Mouse (Mus musculus) thymus, adult 2 months (tissue): ENCODE data around the gene Tmem121.

Source experiments
- CTCF ChIP-seq: fragments of 200-500 bp; IDR thresholded peaks from 2 replicates; pipeline ENCODE4 v1.5.1; 2012; ENCODE audit warnings: mild to moderate bottlenecking, control low read depth, low read length, moderate library complexity, borderline replicate concordance; ENCODE audit not compliant: control insufficient read depth, poor library complexity, insufficient read depth; ENCODE audit errors: extremely low read depth
- POLR2A ChIP-seq: fragments of 200-500 bp; IDR thresholded peaks from 2 replicates; pipeline ENCODE4 v1.6.1; 2012; ENCODE audit warnings: mild to moderate bottlenecking, low read length, control low read depth, moderate library complexity; ENCODE audit not compliant: control insufficient read depth, poor library complexity, insufficient read depth; ENCODE audit errors: extremely low read depth

- TF ChIP-seq CTCF = no peak
- TF ChIP-seq POLR2A = no peak
Measured at GRCm38 (mm10) chr12:113163561-113164006, 22.1 kb upstream of the Tmem121 start.
